Mouse (Mus musculus): ENCODE measurements at regions not wholly inside any gene's neighbourhood (a gene's known extent, or its start where the extent isn't known, plus 50 kb on each side); places are given as distances from the start of the nearest gene placed in this dataset.

DNA sequence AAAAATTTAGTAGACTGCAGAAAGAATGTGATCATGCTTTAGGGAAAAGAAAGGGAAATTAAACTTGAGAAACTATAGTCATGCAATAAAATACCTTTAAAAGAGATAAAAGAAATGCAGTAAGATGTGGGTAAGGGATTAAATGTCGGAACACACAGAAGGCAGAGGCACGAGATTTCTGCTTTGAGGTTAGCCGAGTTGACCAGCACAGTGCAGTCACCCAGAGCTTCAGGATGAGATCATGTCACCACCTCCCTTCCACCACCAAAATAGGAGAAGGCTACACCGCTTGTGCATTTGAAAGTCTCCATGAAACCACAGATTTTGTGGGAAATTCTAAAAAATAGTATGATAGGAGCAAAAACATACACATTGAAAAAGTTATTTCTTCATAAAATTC is 166.6 kb downstream of the Fam198b start:
- TF ChIP-seq CTCF (IDR thresholded peaks at IDR 0.05; ENCODE audit: low read depth, low read length) (no peak), GATA1 (IDR thresholded peaks at IDR 0.05; ENCODE audit: borderline replicate concordance, low read length) (no peak), POLR2AphosphoS5 (IDR thresholded peaks at IDR 0.05; ENCODE audit: insufficient replicate concordance, low read depth, low read length) (no peak), TAL1 (conservative IDR thresholded peaks at IDR 0.05; ENCODE audit: low read depth, low read length) (no peak), GATA2 (IDR thresholded peaks at IDR 0.05; ENCODE audit: borderline replicate concordance, low read depth, low read length) (no peak)

Data from G1E (cell line).